Mouse (Mus musculus): ENCODE results near the gene Impdh2. TPM values are rescaled to one million over a fixed set of nuclear protein-coding genes. Genes with fewer than 3 reads are reported as not detected.

Impdh2 gene
- 109 and 111 TPM in 2 replicates for polyA plus RNA-seq (2015; fragmentation: Nextera tagmentation; extraction: Ambion mirVana)

- H3K36me3 ChIP-seq, result peaks cover 63% of the 10 kb centered on the region
Measured at GRCm38 (mm10) chr9:108560227-108560841, at the start of gene Impdh2. Gene Impdh2 (plus strand): TSS chr9:108560286.

DNA sequence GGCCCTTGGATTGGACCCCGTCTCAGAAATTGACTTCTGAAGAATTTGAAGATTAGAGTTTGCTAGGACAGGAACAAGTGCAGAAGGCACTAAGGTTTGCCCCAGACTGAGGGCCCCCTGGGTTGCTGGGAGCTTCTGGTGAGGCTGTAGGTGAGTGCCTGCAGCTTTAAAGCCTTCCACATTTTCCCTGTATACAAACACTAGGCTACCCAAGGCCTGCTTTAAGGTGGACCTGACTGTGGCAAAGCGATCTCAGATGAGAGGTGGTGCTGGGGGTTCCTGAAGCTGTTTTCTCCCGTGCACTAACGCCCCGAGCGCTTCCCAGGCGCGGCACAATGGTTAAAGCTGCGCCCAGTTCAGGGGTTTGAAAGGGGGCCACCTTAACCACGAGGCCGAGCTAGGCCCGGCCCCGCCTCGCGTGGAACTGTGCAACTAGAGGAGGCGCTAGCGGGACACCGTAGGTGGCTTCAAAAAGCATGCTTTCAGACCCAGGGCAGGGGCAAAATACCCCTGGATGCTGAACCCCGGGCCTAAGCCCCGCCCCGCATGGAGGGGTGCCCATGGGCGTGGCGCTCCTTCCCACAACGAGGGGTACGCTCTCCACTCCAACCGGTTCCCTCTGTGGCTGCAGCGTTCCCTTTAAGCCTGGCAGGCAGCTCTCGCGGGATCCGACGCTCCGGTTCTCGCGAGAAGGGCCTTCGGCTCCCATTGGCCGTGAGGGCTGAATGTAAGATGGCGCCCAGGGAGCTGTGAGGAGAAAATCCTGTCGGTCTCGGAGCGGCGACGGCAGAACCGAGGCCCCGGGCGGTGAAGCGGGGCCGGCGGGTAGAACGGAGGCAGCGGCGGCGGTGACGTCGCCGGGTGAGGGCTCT is 43.5 kb upstream of the Impdh2 start, which contains the start of gene Qrich1:
TSS of gene Qrich1 (plus strand) at position 427 of the 872 bp plus-strand sequence.
- H3K4me3 ChIP-seq, result peak within 1 kb of the TSS; percentile 94
- no peaks in the 10 kb centered on the region for H3K9me3 ChIP-seq
- H3K9ac ChIP-seq, result peak within 1 kb of the TSS; percentile 94
- 1% methylated on average over 49 of the region's 55 CpGs for WGBS
- H3K27me3 ChIP-seq, result no peaks in the 10 kb centered on the region
- peak; percentile 96 for ATAC-seq (ENCODE audit: low FRiP score, low read depth)
- peak within 1 kb of the TSS; percentile 77 for H3K4me2 ChIP-seq
- peaks cover 27% of the 10 kb centered on the region for H3K4me1 ChIP-seq (replicated peaks)
- H3K27ac ChIP-seq (replicated peaks), result peak within 1 kb of the TSS; percentile 99
- H3K36me3 ChIP-seq, result peaks cover 39% of the 10 kb centered on the region

More at GRCm38 (mm10) chr9:108560227-108560841, at the start of gene Impdh2:
- Histone ChIP-seq H3K4me1 (replicated peaks) (peaks cover 17% of the 10 kb centered on the region), H3K27me3 (no peaks in the 10 kb centered on the region), H3K4me2 (peak within 1 kb of the TSS; percentile 87), H3K27ac (replicated peaks) (peak within 1 kb of the TSS; percentile 75), H3K9ac (peak within 1 kb of the TSS; percentile 60), H3K9me3 (no peaks in the 10 kb centered on the region), H3K4me3 (peak within 1 kb of the TSS; percentile 51)
- peak; percentile 98 for ATAC-seq (ENCODE audit: low FRiP score, low read depth)
- under 1% methylated on average over 53 of the region's 53 CpGs for WGBS

DNA sequence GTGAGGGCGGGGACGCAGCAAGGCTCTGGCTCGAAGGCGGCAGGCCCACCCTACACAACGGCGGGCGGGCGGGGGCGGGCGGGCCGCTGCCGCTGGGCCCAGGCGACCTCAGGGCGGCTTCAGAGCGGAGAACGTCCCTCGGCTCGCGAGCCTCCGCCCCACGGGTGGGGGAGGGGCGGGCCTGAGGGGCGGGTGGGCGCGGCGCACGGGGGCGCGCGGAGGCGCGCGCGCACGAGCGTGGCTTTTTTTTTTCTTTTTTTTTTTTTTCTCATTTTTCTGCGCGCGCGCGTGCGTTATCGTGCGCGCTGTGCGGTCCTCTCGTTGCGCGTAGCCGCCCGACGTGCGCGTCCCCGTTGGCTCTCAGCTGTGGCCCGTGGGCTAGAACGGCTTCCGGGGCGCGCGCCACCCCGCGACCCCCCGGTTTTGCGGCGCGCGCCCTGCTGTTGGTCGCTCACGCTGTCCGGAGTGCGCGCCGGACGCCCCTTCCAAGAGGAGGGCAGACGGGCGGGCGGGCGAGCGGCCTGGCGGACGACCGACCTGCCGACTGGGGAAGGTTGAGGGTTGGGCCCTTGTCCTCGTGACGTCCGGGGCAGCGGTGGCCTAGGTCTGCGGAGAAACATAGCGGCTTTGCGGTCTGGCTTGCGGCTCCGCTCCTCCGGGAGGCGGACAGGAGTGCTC is 42.7 kb upstream of the Impdh2 start:
- Histone ChIP-seq H3K9ac (peak overlapping the region; percentile 94), H3K36me3 (peaks cover 31% of the 10 kb centered on the region), H3K4me2 (peak overlapping the region; percentile 77), H3K9me3 (no peaks in the 10 kb centered on the region), H3K4me3 (peak overlapping the region; percentile 94), H3K27ac (replicated peaks) (peak overlapping the region; percentile 99), H3K4me1 (replicated peaks) (peaks cover 31% of the 10 kb centered on the region), H3K27me3 (no peaks in the 10 kb centered on the region)
- 0% methylated on average over 47 of the region's 95 CpGs for WGBS
- ATAC-seq (ENCODE audit: low FRiP score, low read depth), result peak; percentile 81

- ATAC-seq (ENCODE audit: low FRiP score, low read depth), result no peak; the same call in 1 of the 2 replicates
- Histone ChIP-seq H3K4me2 (peak overlapping the region; percentile 77), H3K9ac (peak overlapping the region; percentile 94)
Measured at GRCm38 (mm10) chr9:108517931-108518332, 42.2 kb upstream of the Impdh2 start.

DNA sequence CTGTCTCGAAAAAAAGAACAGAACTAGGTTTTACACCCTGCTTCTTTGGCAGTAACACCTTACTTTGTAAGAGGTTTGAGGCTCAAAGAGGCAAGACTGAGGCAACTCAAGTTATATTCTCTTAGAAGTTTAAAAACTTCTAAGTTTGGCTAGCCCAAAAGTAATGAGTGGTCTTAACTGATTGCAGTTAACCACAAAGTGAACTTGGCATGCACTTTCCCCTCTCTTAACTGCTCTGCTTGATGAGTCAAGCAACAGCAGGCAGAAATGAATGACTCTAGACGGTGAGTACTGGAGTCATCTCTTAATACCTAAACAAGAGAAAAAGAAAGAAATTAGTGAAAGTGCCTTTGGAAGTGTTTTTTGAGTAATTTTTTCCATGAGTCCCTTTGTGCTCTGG is 38.5 kb upstream of the Impdh2 start:
- no peak for ATAC-seq (ENCODE audit: low FRiP score, low read depth)

More at GRCm38 (mm10) chr9:108517931-108518332, 42.2 kb upstream of the Impdh2 start:
- Histone ChIP-seq H3K27ac (replicated peaks) (peak overlapping the region; percentile 99), H3K9me3 (no peaks in the 10 kb centered on the region), H3K27me3 (no peaks in the 10 kb centered on the region), H3K36me3 (peaks cover 26% of the 10 kb centered on the region), H3K4me1 (replicated peaks) (peaks cover 31% of the 10 kb centered on the region), H3K4me3 (peak overlapping the region; percentile 94)
- 1% methylated on average over 13 of the region's 13 CpGs for WGBS

GRCm38 (mm10) chr9:108523341-108523740 is 36.7 kb upstream of the Impdh2 start:
- no peak for ATAC-seq (ENCODE audit: low FRiP score, low read depth)
- Histone ChIP-seq H3K9me3 (no peaks in the 10 kb centered on the region), H3K4me3 (no peak overlapping the region), H3K27ac (replicated peaks) (no peak overlapping the region), H3K36me3 (peaks cover 1% of the 10 kb centered on the region; the same call in 1 of the 2 replicates), H3K4me2 (no peak overlapping the region), H3K27me3 (no peaks in the 10 kb centered on the region), H3K4me1 (replicated peaks) (peaks cover 23% of the 10 kb centered on the region), H3K9ac (no peak overlapping the region)
- 99% methylated on average over 4 of the region's 4 CpGs for WGBS

More for the DNA sequence above, 38.5 kb upstream of the Impdh2 start:
- H3K4me2 ChIP-seq, result no peak overlapping the region
- H3K36me3 ChIP-seq, result no peaks in the 10 kb centered on the region
- H3K4me3 ChIP-seq, result no peak overlapping the region
- no peaks in the 10 kb centered on the region for H3K27me3 ChIP-seq
- no peak overlapping the region for H3K27ac ChIP-seq (replicated peaks)
- peaks cover 23% of the 10 kb centered on the region for H3K4me1 ChIP-seq (replicated peaks)
- H3K9me3 ChIP-seq, result no peaks in the 10 kb centered on the region
- 88% methylated on average over 2 of the region's 2 CpGs for WGBS
- no peak overlapping the region for H3K9ac ChIP-seq

- Histone ChIP-seq H3K9me3 (no peaks in the 10 kb centered on the region), H3K27ac (replicated peaks) (no peak overlapping the region), H3K36me3 (peaks cover 22% of the 10 kb centered on the region), H3K27me3 (no peaks in the 10 kb centered on the region), H3K9ac (no peak overlapping the region), H3K4me2 (no peak overlapping the region), H3K4me3 (no peak overlapping the region), H3K4me1 (replicated peaks) (peaks cover 6% of the 10 kb centered on the region)
- no peak for ATAC-seq (ENCODE audit: low FRiP score, low read depth)
- 84% methylated on average over 3 of the region's 3 CpGs for WGBS
Measured at GRCm38 (mm10) chr9:108525400-108525799, 34.7 kb upstream of the Impdh2 start.

- Histone ChIP-seq H3K36me3 (peaks cover 73% of the 10 kb centered on the region), H3K4me2 (no peak overlapping the region), H3K4me1 (replicated peaks) (no peaks in the 10 kb centered on the region), H3K27me3 (no peaks in the 10 kb centered on the region), H3K27ac (replicated peaks) (no peak overlapping the region), H3K4me3 (no peak overlapping the region), H3K9ac (no peak overlapping the region), H3K9me3 (no peaks in the 10 kb centered on the region)
- 96% methylated on average over 1 of the region's 1 CpGs for WGBS
- no peak for ATAC-seq (ENCODE audit: low FRiP score, low read depth)
Measured at GRCm38 (mm10) chr9:108530954-108531353, 29.1 kb upstream of the Impdh2 start.

DNA sequence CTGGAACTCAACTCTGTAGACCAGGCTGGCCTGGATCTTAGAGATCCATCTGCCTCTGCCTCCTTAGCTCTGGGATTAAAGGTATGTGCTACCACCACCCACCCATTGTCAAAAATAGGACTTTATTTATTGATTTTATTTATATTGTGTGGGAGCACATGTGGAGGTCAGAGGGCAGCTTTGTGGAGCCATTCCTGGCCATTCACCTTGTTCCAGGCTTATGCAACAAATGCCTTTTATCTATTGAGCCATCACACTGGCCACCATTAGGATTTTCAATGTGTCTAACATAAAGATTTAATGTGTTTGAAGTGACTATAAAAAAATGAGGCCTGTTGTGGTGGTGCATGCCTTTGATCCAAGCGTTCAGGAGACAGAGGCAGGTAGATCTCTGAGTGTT is 28.6 kb upstream of the Impdh2 start:
- H3K9me3 ChIP-seq, result no peaks in the 10 kb centered on the region
- no peak overlapping the region for H3K4me2 ChIP-seq
- WGBS, result 92% methylated on average over 1 of the region's 1 CpGs
- no peak overlapping the region for H3K27ac ChIP-seq (replicated peaks)
- ATAC-seq (ENCODE audit: low FRiP score, low read depth), result no peak
- H3K27me3 ChIP-seq, result no peaks in the 10 kb centered on the region
- no peak overlapping the region for H3K9ac ChIP-seq
- peaks cover 78% of the 10 kb centered on the region for H3K36me3 ChIP-seq
- no peak overlapping the region for H3K4me3 ChIP-seq
- H3K4me1 ChIP-seq (replicated peaks), result no peaks in the 10 kb centered on the region

- H3K36me3 ChIP-seq, result peaks cover 86% of the 10 kb centered on the region
- no peak for ATAC-seq (ENCODE audit: low FRiP score, low read depth)
- H3K27ac ChIP-seq (replicated peaks), result no peak overlapping the region
Measured at GRCm38 (mm10) chr9:108540846-108541245, 19.2 kb upstream of the Impdh2 start.

GRCm38 (mm10) chr9:108545986-108546385 is 14.1 kb upstream of the Impdh2 start:
- peaks cover 87% of the 10 kb centered on the region for H3K36me3 ChIP-seq
- H3K27me3 ChIP-seq, result no peaks in the 10 kb centered on the region
- H3K4me2 ChIP-seq, result no peak overlapping the region
- H3K4me3 ChIP-seq, result no peak overlapping the region
- no peak for ATAC-seq (ENCODE audit: low FRiP score, low read depth)
- H3K9me3 ChIP-seq, result no peaks in the 10 kb centered on the region
- no peaks in the 10 kb centered on the region for H3K4me1 ChIP-seq (replicated peaks)
- 96% methylated on average over 3 of the region's 3 CpGs for WGBS
- H3K27ac ChIP-seq (replicated peaks), result no peak overlapping the region
- no peak overlapping the region for H3K9ac ChIP-seq

More at GRCm38 (mm10) chr9:108540846-108541245, 19.2 kb upstream of the Impdh2 start:
- Histone ChIP-seq H3K4me2 (no peak overlapping the region), H3K9me3 (no peaks in the 10 kb centered on the region), H3K4me1 (replicated peaks) (no peaks in the 10 kb centered on the region), H3K27me3 (no peaks in the 10 kb centered on the region), H3K9ac (no peak overlapping the region), H3K4me3 (no peak overlapping the region)
